Mouse (Mus musculus) forebrain, embryonic 12.5 days (tissue): Measurements from ENCODE around the gene Arid5b. TPM values are rescaled to one million over a fixed set of nuclear protein-coding genes. Genes with fewer than 3 reads are reported as not detected.
A peak's percentile ranks its signal among the peaks of the same experiment; 100 is the strongest.

Experiments used
- ATAC-seq: fragments of 200-750 bp; cut with Nextera tagmentation; 2 replicates; pipeline ENCODE4 v1.8.0; 2017; ENCODE audit warnings: moderate TSS enrichment; ENCODE audit not compliant: low FRiP score
- H3K27ac ChIP-seq: fragments of 300-500 bp; sonication (generic); 2 replicates; pipeline ENCODE4 v1.5.1; 2016; ENCODE audit warnings: mild to moderate bottlenecking
- H3K27me3 ChIP-seq: fragments of 300-500 bp; sonication (generic); 2 replicates; pipeline ENCODE4 v1.6.1; 2016; ENCODE audit warnings: mild to moderate bottlenecking
- H3K36me3 ChIP-seq: fragments of 300-500 bp; sonication (generic); replicated peaks from 2 replicates; pipeline ENCODE4 v1.6.1; 2016; ENCODE audit warnings: mild to moderate bottlenecking
- H3K4me1 ChIP-seq: fragments of 300-500 bp; sonication (generic); 2 replicates; pipeline ENCODE4 v1.6.1; 2016
- H3K4me2 ChIP-seq: fragments of 300-500 bp; sonication (generic); 2 replicates; pipeline ENCODE4 v1.6.1; 2016; ENCODE audit warnings: mild to moderate bottlenecking, moderate library complexity
- H3K4me3 ChIP-seq: fragments of 300-500 bp; sonication (generic); replicated peaks from 2 replicates; pipeline ENCODE4 v1.5.1; 2016; ENCODE audit warnings: mild to moderate bottlenecking
- H3K9ac ChIP-seq: fragments of 300-500 bp; sonication (generic); 2 replicates; pipeline ENCODE4 v1.6.1; 2016; ENCODE audit warnings: mild to moderate bottlenecking
- H3K9me3 ChIP-seq: fragments of 300-500 bp; sonication (generic); 2 replicates; pipeline ENCODE4 v1.6.1; 2016
- WGBS: fragments of 180-500 bp; shearing (Covaris S2); methylation state at CpG from one replicate; pipeline ENCODE4 v1.1.7; 2016; 5-methylcytosine and 5-hydroxymethylcytosine counted together
- polyA plus RNA-seq: library from polyadenylated mRNA; unstranded; fragments of >200 nt; fragmentation: Nextera tagmentation; extraction: Ambion mirVana; gene quantifications from 2 replicates; pipeline ENCODE4 v1.2.1, GENCODE M21; 2016

The Arid5b gene
- polyA plus RNA-seq, 1 experiment from 2014 or later, result 17.1 TPM

- H3K27ac ChIP-seq, result no peak overlapping the region
- no peaks in the 10 kb centered on the region for H3K27me3 ChIP-seq
- no peak overlapping the region for H3K9ac ChIP-seq
- H3K36me3 ChIP-seq, result no peaks in the 10 kb centered on the region
- peaks cover 17% of the 10 kb centered on the region for H3K4me1 ChIP-seq
- 65% methylated on average over 8 of the region's 8 CpGs for WGBS
- no peak overlapping the region for H3K4me3 ChIP-seq
- ATAC-seq, result no peak
- H3K9me3 ChIP-seq, result no peaks in the 10 kb centered on the region
- no peak overlapping the region for H3K4me2 ChIP-seq
These were observed 113.5 kb downstream of the Arid5b start for GRCm38 (mm10) chr10:68164723-68165706.

GRCm38 (mm10) chr10:68164137-68164536 lies 114.4 kb downstream of the Arid5b start:
- no peak for ATAC-seq
- Histone ChIP-seq H3K4me1 (peaks cover 17% of the 10 kb centered on the region), H3K9me3 (no peaks in the 10 kb centered on the region), H3K27ac (no peak overlapping the region), H3K27me3 (no peaks in the 10 kb centered on the region), H3K4me2 (no peak overlapping the region), H3K36me3 (no peaks in the 10 kb centered on the region), H3K4me3 (no peak overlapping the region), H3K9ac (no peak overlapping the region)
- 98% methylated on average over 2 of the region's 2 CpGs for WGBS

DNA sequence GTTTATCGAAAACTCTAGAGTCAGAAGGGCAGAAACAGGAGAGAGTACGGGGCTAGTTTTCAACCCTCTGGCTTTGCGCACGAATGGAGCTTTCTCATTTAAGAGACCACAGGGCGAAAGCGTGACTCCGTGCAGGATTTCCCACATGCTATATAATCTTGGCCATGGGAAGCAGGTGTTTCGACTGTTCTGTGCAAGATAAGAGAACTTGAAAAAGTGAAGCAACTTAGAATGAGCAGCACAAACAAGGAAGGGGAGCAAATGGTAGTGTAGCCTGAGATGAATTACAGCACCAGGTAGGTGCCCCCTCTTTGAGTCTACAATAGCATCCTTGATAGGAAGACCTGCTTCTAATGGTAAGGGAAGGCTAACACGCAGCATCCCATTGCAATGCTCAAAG lies 118.8 kb downstream of the Arid5b start:
- Histone ChIP-seq H3K4me2 (no peak overlapping the region), H3K4me1 (no peaks in the 10 kb centered on the region), H3K9ac (no peak overlapping the region), H3K9me3 (no peaks in the 10 kb centered on the region), H3K4me3 (no peak overlapping the region), H3K36me3 (no peaks in the 10 kb centered on the region), H3K27me3 (no peaks in the 10 kb centered on the region), H3K27ac (no peak overlapping the region)
- WGBS, result 94% methylated on average over 9 of the region's 9 CpGs
- ATAC-seq, result no peak

GRCm38 (mm10) chr10:68158555-68158954 lies 120.0 kb downstream of the Arid5b start:
- H3K9me3 ChIP-seq, result no peaks in the 10 kb centered on the region
- no peak overlapping the region for H3K4me2 ChIP-seq
- H3K27ac ChIP-seq, result no peak overlapping the region
- no peak for ATAC-seq
- peaks cover 5% of the 10 kb centered on the region for H3K4me1 ChIP-seq
- no peaks in the 10 kb centered on the region for H3K27me3 ChIP-seq
- WGBS, result 92% methylated on average over 5 of the region's 5 CpGs
- H3K36me3 ChIP-seq, result no peaks in the 10 kb centered on the region
- no peak overlapping the region for H3K4me3 ChIP-seq
- no peak overlapping the region for H3K9ac ChIP-seq

- ATAC-seq, result no peak
- H3K27ac ChIP-seq, result no peak overlapping the region
- H3K9me3 ChIP-seq, result no peaks in the 10 kb centered on the region
- WGBS, result 73% methylated on average over 8 of the region's 8 CpGs
- peaks cover 12% of the 10 kb centered on the region for H3K4me1 ChIP-seq
- H3K27me3 ChIP-seq, result no peaks in the 10 kb centered on the region
- H3K4me2 ChIP-seq, result no peak overlapping the region
- H3K9ac ChIP-seq, result no peak overlapping the region
- no peaks in the 10 kb centered on the region for H3K36me3 ChIP-seq
- H3K4me3 ChIP-seq, result no peak overlapping the region
These were observed 121.0 kb downstream of the Arid5b start for GRCm38 (mm10) chr10:68157511-68157910.

GRCm38 (mm10) chr10:68156646-68157245 lies 121.8 kb downstream of the Arid5b start:
- Histone ChIP-seq H3K27me3 (no peaks in the 10 kb centered on the region), H3K4me1 (peaks cover 12% of the 10 kb centered on the region), H3K9me3 (0 out of 2 replicates have a peak, but pooled peaks cover 3% of the 10 kb centered on the region), H3K9ac (no peak overlapping the region), H3K4me3 (no peak overlapping the region), H3K36me3 (no peaks in the 10 kb centered on the region), H3K4me2 (no peak overlapping the region), H3K27ac (no peak overlapping the region)
- ATAC-seq, result no peak
- 76% methylated on average over 10 of the region's 10 CpGs for WGBS

DNA sequence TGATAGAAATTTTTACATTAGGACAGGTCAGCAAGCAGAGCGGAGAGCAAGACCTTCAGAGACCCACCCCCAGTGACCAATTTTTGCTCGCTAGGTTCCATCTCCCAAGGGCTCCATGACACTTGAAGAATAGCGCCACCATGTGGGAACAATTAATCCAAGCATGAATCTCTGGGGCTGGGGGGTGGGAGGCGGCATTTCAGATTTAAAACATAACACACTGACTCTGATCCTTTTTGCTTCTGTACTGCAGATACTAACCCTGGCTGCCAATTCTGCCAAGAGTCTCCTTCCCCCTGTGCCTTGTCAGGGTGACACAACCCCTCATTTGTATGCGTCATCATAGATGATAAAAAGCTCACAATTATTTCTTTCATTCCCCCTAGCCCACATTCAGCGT lies 122.4 kb downstream of the Arid5b start:
- H3K4me1 ChIP-seq, result peaks cover 12% of the 10 kb centered on the region
- 0 out of 2 replicates have a peak, but pooled peaks cover 1% of the 10 kb centered on the region for H3K36me3 ChIP-seq
- no peak for ATAC-seq
- 86% methylated on average over 6 of the region's 6 CpGs for WGBS
- H3K27ac ChIP-seq, result no peak overlapping the region
- H3K9me3 ChIP-seq, result peaks cover 3% of the 10 kb centered on the region; the same call in 1 of the 2 replicates
- no peaks in the 10 kb centered on the region for H3K27me3 ChIP-seq
- no peak overlapping the region for H3K4me2 ChIP-seq
- no peak overlapping the region for H3K9ac ChIP-seq
- no peak overlapping the region for H3K4me3 ChIP-seq

GRCm38 (mm10) chr10:68155431-68156119 lies 123.0 kb downstream of the Arid5b start:
- no peak overlapping the region for H3K27ac ChIP-seq
- H3K9ac ChIP-seq, result no peak overlapping the region
- 94% methylated on average over 6 of the region's 6 CpGs for WGBS
- no peaks in the 10 kb centered on the region for H3K27me3 ChIP-seq
- H3K4me1 ChIP-seq, result peaks cover 12% of the 10 kb centered on the region
- H3K9me3 ChIP-seq, result peaks cover 3% of the 10 kb centered on the region; the same call in 1 of the 2 replicates
- no peak for ATAC-seq
- no peak overlapping the region for H3K4me3 ChIP-seq
- 0 out of 2 replicates have a peak, but pooled peaks cover 3% of the 10 kb centered on the region for H3K36me3 ChIP-seq
- H3K4me2 ChIP-seq, result no peak overlapping the region

- H3K36me3 ChIP-seq, result 0 out of 2 replicates have a peak, but pooled peaks cover 3% of the 10 kb centered on the region
- H3K27ac ChIP-seq, result 0 out of 2 replicates have a peak overlapping the region, but pooled peaks have one; percentile 42
- H3K4me3 ChIP-seq, result no peak overlapping the region
- peaks cover 3% of the 10 kb centered on the region; the same call in 1 of the 2 replicates for H3K9me3 ChIP-seq
- no peak overlapping the region for H3K9ac ChIP-seq
- peaks cover 12% of the 10 kb centered on the region for H3K4me1 ChIP-seq
- ATAC-seq, result no peak
- no peaks in the 10 kb centered on the region for H3K27me3 ChIP-seq
- WGBS, result 69% methylated on average over 14 of the region's 14 CpGs
- H3K4me2 ChIP-seq, result peak overlapping the region; percentile 40
These were observed 124.3 kb downstream of the Arid5b start for GRCm38 (mm10) chr10:68154046-68154765.

DNA sequence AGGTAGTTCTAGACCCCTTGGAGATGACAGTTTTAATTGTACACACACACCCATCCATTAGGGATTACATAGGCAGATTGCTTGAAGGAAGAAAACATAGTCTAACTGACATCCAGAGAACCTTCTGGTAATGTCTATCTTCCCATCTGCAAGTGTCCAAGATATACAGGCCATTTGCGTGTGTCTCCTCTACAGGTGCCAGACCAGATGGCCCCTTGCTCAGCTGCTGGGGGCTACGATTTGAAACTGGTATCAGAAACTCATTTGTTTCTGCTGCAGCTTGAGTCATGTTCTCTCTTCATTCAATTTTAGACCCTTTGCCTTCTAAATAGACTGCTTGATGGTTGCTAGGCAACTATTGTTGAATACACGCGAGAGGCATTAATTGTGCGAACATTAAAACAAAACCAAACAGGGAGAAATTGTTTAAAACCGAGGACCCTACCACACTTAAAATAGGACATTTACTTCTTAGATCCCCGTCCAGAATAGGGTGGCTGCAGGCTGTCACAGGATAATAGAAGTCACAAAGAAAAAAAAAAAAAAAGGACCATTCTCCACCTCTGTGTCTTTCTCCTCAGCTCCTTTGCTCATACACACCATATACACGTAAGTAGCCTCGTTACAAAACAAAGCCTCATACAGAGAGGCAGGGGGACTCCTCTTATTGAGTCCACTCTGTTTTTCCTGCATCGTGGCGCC lies 125.0 kb downstream of the Arid5b start:
- Histone ChIP-seq H3K9ac (no peak overlapping the region), H3K4me3 (no peak overlapping the region), H3K4me2 (peak overlapping the region; percentile 40), H3K4me1 (peaks cover 13% of the 10 kb centered on the region), H3K9me3 (peaks cover 3% of the 10 kb centered on the region; the same call in 1 of the 2 replicates), H3K27me3 (no peaks in the 10 kb centered on the region), H3K27ac (0 out of 2 replicates have a peak overlapping the region, but pooled peaks have one; percentile 42), H3K36me3 (0 out of 2 replicates have a peak, but pooled peaks cover 3% of the 10 kb centered on the region)
- WGBS, result 20% methylated on average over 11 of the region's 11 CpGs
- peak; percentile 44 for ATAC-seq

GRCm38 (mm10) chr10:68148495-68148894 lies 130.0 kb downstream of the Arid5b start:
- Histone ChIP-seq H3K4me3 (no peak overlapping the region), H3K36me3 (0 out of 2 replicates have a peak, but pooled peaks cover 3% of the 10 kb centered on the region), H3K4me2 (no peak overlapping the region), H3K9ac (no peak overlapping the region), H3K27ac (no peak overlapping the region), H3K27me3 (no peaks in the 10 kb centered on the region), H3K9me3 (peaks cover 3% of the 10 kb centered on the region; the same call in 1 of the 2 replicates), H3K4me1 (peaks cover 12% of the 10 kb centered on the region)
- no peak for ATAC-seq
- 79% methylated on average over 6 of the region's 6 CpGs for WGBS
